Mouse (Mus musculus) ES-Bruce4 (cell line): Measurements from ENCODE around the gene Homer3.

ENCODE experiments used
- CTCF ChIP-seq: IDR thresholded peaks from one replicate; pipeline ENCODE4 v1.8.1; 2011; ENCODE audit warnings: low read depth, low read length
- POLR2A ChIP-seq: IDR thresholded peaks from one replicate; pipeline ENCODE4 v1.8.1; 2011; ENCODE audit warnings: low read length; ENCODE audit not compliant: insufficient read depth

DNA sequence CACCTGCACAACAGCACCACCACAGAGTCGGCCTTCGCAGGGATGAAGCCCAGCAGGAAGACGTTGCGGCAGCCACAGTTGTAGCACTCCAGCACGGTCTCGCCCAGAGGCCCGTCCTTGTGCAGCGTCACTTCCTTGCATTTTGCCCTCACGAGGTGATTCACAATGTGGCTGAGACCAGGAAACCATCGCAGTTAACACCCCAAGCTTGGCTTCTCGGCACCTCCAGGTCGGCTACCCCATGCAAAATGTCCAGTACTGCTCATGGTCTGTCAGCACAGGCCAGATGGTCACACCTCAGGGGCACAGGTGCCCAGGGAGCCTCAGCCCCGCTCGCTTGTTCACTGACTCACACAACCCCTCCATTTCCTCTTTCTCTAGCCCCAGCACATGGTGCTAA, 59.4 kb downstream of the Homer3 start:
- TF ChIP-seq CTCF (no peak), POLR2A (no peak)
